Mouse (Mus musculus): ENCODE results near the gene Nxnl1.

Gene Nxnl1

GRCm38 (mm10) chr8:71511644-71512043 lies 54.8 kb downstream of the Nxnl1 start, which contains the start of gene Plvap:
Gene Plvap, minus strand, starts transcription at chr8:71511752.
- peak; percentile 82 for DNase-seq
